Mouse (Mus musculus): Measurements from ENCODE around the gene Slc6a9.

GRCm38 (mm10) chr4:117847011-117847410, 12.7 kb downstream of the Slc6a9 start:
- TF ChIP-seq CTCF (IDR thresholded peaks at IDR 0.05; ENCODE audit: control insufficient read depth, insufficient read depth, low read length) (no peak), POLR2A (IDR thresholded peaks at IDR 0.05; ENCODE audit: borderline replicate concordance, control insufficient read depth, low read depth, low read length) (no peak)
